Mouse (Mus musculus) midbrain, embryonic 10.5 days (tissue): ENCODE measurements around the gene Pum1. TPM values are rescaled to one million over a fixed set of nuclear protein-coding genes. Genes with fewer than 3 reads are reported as not detected.

Experiments used
- DNase-seq: peaks from one replicate; pipeline ENCODE4 v3.0.0-alpha.2; 2017; ENCODE audit warnings: low spot score
- H3K27ac ChIP-seq: fragments of 300-500 bp; sonication (generic); replicated peaks from 2 replicates; pipeline ENCODE4 v1.5.1; 2016; ENCODE audit warnings: mild to moderate bottlenecking
- H3K27me3 ChIP-seq: fragments of 300-500 bp; sonication (generic); 2 replicates; pipeline ENCODE4 v1.6.1; 2016; ENCODE audit warnings: low read depth, mild to moderate bottlenecking; ENCODE audit not compliant: poor library complexity, severe bottlenecking
- H3K36me3 ChIP-seq: fragments of 300-500 bp; sonication (generic); 2 replicates; pipeline ENCODE4 v1.6.1; 2016; ENCODE audit warnings: mild to moderate bottlenecking, moderate library complexity
- H3K4me1 ChIP-seq: fragments of 300-500 bp; sonication (generic); 2 replicates; pipeline ENCODE4 v1.6.1; 2016
- H3K4me3 ChIP-seq: fragments of 300-500 bp; sonication (generic); 2 replicates; pipeline ENCODE4 v1.5.1; 2016; ENCODE audit warnings: mild to moderate bottlenecking, moderate library complexity
- H3K9me3 ChIP-seq: fragments of 300-500 bp; sonication (generic); replicated peaks from 2 replicates; pipeline ENCODE4 v1.6.1; 2016; ENCODE audit warnings: mild to moderate bottlenecking
- WGBS: fragments of 180-500 bp; shearing (Covaris S2); methylation state at CpG from one replicate; pipeline ENCODE4 v1.1.7; 2016; 5-methylcytosine and 5-hydroxymethylcytosine counted together
- polyA plus RNA-seq: library from polyadenylated mRNA; unstranded; fragments of >200 nt; fragmentation: Nextera tagmentation; extraction: Ambion mirVana; gene quantifications from 2 replicates; pipeline ENCODE4 v1.2.1, GENCODE M21; 2016

Gene Pum1
- polyA plus RNA-seq, 1 experiment from 2014 or later = 117 TPM

DNA sequence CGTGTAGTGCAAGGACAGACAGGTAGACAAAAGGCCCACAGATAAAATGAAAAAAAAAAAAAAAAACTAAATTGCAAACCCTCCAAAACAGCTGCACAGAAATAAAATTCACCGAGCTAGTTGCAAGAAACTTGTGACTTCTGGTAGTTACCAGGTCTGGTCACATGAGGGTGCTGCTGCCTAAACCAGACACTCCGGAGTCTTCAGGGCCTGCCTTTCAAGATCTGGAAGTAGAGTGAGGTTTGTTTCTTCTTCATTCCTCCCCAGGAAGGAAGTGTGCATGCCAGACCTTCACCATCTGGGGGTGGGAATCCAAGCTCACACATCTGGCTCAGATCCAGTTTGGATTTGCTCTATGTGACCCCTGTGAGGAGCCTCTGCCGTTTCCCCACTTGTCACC, 121.6 kb downstream of the Pum1 start:
- DNase-seq = peak; percentile 43
- no peak overlapping the region for H3K4me3 ChIP-seq
- no peaks in the 10 kb centered on the region for H3K4me1 ChIP-seq
- H3K27ac ChIP-seq = no peak overlapping the region
- peaks cover 24% of the 10 kb centered on the region for H3K36me3 ChIP-seq
- 40% methylated on average over 4 of the region's 4 CpGs for WGBS
- no peaks in the 10 kb centered on the region for H3K27me3 ChIP-seq
- H3K9me3 ChIP-seq = no peaks in the 10 kb centered on the region

DNA sequence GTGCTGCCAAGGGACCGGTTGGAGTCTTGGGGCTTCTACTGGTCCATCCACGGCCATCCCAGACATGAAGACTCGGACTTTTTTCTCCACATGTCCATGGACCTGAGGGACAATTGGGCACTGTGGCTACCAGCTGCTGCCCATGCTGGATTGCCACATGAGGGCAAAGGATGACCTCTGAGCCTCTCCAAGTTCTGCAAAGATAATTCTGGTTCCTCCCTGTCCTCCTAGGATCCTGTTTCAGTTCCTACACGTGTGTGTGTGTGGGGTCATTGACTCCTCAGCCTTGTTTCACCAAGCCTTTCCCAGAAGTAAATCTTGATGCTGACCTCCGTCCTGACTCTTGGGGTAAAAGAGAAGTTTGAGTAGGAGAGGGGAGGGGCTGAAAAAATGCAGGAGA, 124.4 kb downstream of the Pum1 start:
- Histone ChIP-seq H3K27me3 (peaks cover 17% of the 10 kb centered on the region), H3K4me3 (no peak overlapping the region), H3K36me3 (no peaks in the 10 kb centered on the region), H3K4me1 (peaks cover 7% of the 10 kb centered on the region), H3K27ac (no peak overlapping the region), H3K9me3 (no peaks in the 10 kb centered on the region)
- 84% methylated on average over 5 of the region's 5 CpGs for WGBS
- DNase-seq = no peak

DNA sequence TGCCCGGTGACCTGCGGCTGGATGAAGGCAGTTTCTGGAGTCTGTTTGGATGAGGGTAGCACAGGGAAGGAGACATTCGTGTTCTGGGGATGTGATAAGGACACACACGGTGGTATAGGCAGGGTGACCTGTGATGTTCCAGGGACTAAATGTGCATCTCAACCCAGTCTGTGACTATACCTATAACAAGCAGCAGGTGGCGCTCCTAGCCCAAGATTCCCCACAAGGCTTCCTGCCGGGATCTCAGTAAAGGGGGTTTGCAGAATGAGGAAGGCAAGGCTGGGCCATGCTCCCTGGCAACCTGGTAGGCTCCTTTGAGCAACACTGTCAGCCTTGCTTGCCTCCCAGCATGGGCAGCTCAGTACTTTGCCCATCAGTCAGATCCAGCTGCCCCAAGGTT, 127.1 kb downstream of the Pum1 start:
- DNase-seq = peak; percentile 87
- Histone ChIP-seq H3K4me3 (no peak overlapping the region), H3K36me3 (no peaks in the 10 kb centered on the region), H3K27me3 (peaks cover 43% of the 10 kb centered on the region), H3K4me1 (peaks cover 28% of the 10 kb centered on the region), H3K9me3 (no peaks in the 10 kb centered on the region), H3K27ac (no peak overlapping the region)
- WGBS = 16% methylated on average over 6 of the region's 6 CpGs

DNA sequence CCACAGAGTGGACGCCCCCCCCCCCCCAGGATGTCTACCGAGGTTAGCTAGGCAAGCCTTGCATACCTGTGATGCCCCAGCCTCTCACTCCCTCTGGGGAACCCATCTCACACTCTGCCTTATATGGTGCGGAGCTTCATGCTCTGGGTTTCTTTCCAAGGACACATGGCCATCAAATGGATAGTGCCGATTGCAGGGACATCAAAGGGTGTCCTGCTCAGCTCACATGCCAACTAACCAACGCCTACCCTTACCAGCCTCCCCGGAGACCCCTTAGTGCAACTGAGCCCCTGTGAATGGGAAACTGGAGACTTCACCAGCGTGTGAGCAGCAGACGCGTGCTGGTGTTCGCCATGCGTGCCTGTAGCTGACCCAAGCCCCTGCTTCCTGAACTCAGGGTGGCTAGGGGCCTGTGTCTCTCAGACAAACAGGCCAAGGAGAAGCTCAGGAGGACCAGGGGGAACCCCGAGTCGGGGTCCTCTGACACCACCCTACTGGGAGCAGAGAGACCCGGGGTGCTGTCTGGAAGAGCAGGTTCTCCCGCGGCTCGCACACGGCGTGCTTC, 128.8 kb downstream of the Pum1 start:
- H3K36me3 ChIP-seq = no peaks in the 10 kb centered on the region
- H3K9me3 ChIP-seq = no peaks in the 10 kb centered on the region
- peaks cover 33% of the 10 kb centered on the region for H3K4me1 ChIP-seq
- peaks cover 50% of the 10 kb centered on the region for H3K27me3 ChIP-seq
- H3K4me3 ChIP-seq = peak overlapping the region; percentile 95
- WGBS = 9% methylated on average over 19 of the region's 19 CpGs
- H3K27ac ChIP-seq = peak overlapping the region; percentile 95
- DNase-seq = peak; percentile 59

DNA sequence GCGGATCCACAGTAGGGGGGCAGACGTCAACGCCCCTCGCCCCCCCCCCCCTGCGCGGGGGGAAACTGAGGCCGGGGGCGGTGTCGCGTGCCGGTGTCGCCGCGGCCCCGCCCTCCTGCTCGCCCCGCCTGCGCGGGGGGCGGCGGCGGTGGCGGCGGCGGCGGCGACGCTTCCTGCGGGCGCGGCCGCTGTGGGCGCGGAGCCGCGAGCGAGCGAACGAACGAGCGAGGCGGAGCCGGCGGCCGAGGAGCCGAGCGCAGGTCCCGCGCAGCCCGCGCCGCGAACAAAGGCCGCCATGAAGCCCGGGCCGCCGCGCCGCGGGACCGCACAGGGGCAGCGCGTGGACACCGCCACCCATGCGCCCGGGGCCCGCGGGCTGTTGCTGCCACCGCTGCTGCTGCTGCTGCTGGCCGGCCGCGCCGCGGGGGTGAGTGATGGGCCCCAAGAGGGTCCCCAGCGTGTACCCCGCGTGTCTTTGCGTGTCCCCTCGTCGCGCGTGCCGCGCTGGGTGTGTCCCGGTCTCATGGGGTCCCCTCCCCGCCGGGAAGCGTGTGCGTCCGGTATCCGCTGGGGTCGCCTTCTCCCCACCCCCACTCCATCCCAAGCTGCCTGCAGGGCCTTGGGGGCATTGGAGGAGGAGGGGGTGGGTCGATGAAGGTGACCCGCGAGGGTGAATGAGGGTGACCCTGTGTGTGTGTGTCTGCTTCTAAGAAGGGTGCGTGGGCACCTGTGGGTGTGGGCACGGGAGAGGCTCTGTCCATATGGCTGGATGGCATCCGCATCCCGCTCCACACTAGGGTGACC, 129.5 kb downstream of the Pum1 start, which contains the start of gene Sdc3:
Sdc3 (plus strand) TSS at position 162 of the 804 bp plus-strand sequence.
- Histone ChIP-seq H3K36me3 (no peaks in the 10 kb centered on the region), H3K27me3 (peaks cover 50% of the 10 kb centered on the region), H3K4me1 (peaks cover 40% of the 10 kb centered on the region), H3K9me3 (no peaks in the 10 kb centered on the region), H3K27ac (peak within 1 kb of the TSS; percentile 95), H3K4me3 (peak within 1 kb of the TSS; percentile 95)
- peak; percentile 46 for DNase-seq
- 3% methylated on average over 81 of the region's 99 CpGs for WGBS

DNA sequence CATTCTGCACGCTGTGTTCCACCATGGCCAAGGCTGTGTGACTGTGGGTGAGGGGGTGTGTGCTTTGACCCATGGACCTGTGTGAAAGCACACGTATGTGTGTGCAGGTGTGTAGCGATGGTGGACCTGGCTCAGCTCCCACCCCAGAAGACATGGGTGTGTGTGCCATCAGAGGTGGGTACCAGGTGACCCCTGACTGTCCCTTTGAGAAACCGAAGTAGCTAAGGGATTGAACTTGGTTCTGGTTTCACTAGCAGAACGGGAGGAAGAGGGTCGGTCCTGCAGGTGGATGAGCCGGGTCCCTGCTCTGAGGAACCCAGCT, 130.0 kb downstream of the Pum1 start:
- peak overlapping the region; percentile 95 for H3K4me3 ChIP-seq
- peaks cover 50% of the 10 kb centered on the region for H3K27me3 ChIP-seq
- peak overlapping the region; percentile 95 for H3K27ac ChIP-seq
- WGBS = 52% methylated on average over 7 of the region's 7 CpGs
- no peaks in the 10 kb centered on the region for H3K9me3 ChIP-seq
- H3K36me3 ChIP-seq = no peaks in the 10 kb centered on the region
- no peak for DNase-seq
- peaks cover 46% of the 10 kb centered on the region for H3K4me1 ChIP-seq

DNA sequence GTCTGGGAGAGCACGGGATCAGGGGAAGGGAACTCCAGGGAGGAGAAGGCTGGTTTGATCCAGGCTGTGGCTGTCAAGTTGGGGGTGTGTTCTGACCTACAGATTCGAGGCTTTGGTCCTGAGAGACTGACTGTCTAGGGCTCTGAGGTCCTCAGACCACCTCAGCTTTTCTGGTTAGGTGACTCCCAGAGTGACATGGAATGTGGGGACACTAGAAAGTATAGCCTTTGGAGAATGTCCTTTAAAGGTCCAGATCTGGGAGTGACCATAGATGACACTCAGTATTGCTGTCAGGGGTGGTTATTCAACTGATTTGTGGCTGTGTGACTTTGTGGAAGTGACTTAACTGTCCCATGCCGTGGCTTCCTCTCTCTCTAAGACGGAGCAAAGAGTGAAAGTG, 131.7 kb downstream of the Pum1 start:
- Histone ChIP-seq H3K36me3 (no peaks in the 10 kb centered on the region), H3K9me3 (no peaks in the 10 kb centered on the region), H3K27ac (no peak overlapping the region), H3K4me3 (no peak overlapping the region), H3K27me3 (peaks cover 50% of the 10 kb centered on the region), H3K4me1 (peaks cover 57% of the 10 kb centered on the region)
- no peak for DNase-seq
- WGBS = 66% methylated on average over 4 of the region's 4 CpGs

DNA sequence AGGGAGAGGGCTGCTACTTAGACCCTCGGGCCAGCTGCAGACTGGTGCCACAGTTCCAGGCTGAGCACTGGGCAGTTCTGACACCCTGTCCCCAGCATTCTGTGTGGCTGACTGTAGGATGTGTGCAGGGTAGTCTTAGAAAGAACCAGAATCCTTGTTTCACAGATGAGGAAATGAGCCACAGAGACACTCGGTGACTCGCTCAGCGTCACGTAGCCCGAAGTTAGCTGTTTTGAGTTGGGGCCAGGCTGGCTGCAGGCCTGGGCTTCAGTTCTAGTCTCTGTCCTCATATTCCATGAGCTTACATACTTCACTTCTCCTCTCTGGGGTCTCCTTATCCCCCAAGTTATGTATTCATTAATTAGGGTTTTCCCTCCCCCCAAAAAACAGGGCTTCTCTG, 132.8 kb downstream of the Pum1 start:
- H3K4me3 ChIP-seq = no peak overlapping the region

DNA sequence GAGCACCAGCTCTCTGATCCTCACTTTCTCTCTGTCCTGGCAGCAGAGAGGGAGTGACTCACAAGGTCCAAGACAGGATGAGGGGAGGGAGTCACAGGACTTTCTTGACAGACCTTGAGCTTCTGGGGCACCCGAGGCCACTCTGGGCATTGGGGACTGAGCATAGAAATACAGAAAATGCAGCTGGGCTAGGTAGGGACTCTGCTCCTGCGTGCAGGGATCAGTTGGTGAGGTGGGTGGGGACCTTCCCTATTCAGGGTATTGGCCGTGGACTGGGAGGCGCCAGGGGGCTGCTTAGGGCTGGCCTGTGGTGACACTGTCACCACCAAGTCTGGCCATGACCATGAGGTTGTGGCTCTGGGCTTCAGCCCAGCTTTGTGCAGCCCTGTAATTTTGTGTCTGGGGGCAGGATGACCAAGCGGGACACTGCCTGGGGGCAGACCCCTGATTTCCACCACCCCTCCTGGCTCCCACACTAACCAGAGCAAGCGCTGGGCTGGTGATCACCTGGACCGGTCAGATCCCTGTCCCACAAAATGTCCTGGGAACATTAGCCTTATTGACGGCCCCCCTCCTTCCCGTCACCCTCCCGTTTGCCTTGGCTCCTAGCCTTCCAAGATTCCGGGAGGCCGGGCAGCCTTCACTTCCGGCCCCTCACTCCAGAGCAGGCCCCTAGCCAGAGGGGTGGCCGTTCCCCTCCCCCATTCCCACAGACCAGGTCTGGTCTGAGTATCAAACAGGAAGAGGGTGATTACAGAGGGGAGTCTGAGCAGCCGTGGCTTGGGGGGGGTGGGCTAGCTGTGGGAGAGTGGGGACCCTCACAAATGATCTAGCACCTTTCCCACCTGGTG, 134.3 kb downstream of the Pum1 start:
- Histone ChIP-seq H3K27me3 (peaks cover 33% of the 10 kb centered on the region), H3K27ac (peak overlapping the region; percentile 55; the same call in 1 of the 2 replicates), H3K4me3 (0 out of 2 replicates have a peak overlapping the region, but pooled peaks have one; percentile 7), H3K36me3 (no peaks in the 10 kb centered on the region), H3K4me1 (peaks cover 72% of the 10 kb centered on the region), H3K9me3 (no peaks in the 10 kb centered on the region)
- WGBS = 45% methylated on average over 15 of the region's 15 CpGs
- DNase-seq = no peak

More for the DNA sequence above, 132.8 kb downstream of the Pum1 start:
- no peaks in the 10 kb centered on the region for H3K36me3 ChIP-seq
- 91% methylated on average over 6 of the region's 6 CpGs for WGBS
- H3K9me3 ChIP-seq = no peaks in the 10 kb centered on the region
- H3K27ac ChIP-seq = no peak overlapping the region
- peaks cover 46% of the 10 kb centered on the region for H3K27me3 ChIP-seq
- H3K4me1 ChIP-seq = peaks cover 65% of the 10 kb centered on the region
- no peak for DNase-seq

DNA sequence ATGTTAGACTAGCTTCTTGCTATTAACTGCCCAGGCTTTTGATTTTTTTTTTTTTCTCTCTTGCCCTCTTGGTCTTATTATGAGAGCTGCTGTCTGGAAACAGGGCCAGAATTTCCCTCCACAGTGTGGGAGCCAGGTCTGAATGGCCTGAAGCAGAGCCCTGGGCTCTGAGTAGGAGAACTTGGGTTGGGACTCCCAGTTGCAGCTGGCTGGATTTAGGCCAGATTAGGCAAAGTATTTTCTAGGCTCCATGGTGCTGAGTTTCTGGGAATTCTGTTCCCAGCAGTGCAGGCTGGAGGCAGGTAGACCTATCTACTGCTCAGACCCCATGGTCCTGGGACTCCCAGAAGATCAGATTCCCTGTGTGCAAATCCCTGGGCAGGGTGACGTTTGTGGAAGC, 135.3 kb downstream of the Pum1 start:
- Histone ChIP-seq H3K27me3 (peaks cover 25% of the 10 kb centered on the region), H3K4me1 (peaks cover 72% of the 10 kb centered on the region), H3K9me3 (no peaks in the 10 kb centered on the region), H3K36me3 (no peaks in the 10 kb centered on the region), H3K27ac (0 out of 2 replicates have a peak overlapping the region, but pooled peaks have one; percentile 33), H3K4me3 (no peak overlapping the region)
- DNase-seq = no peak
- WGBS = 69% methylated on average over 1 of the region's 1 CpGs

DNA sequence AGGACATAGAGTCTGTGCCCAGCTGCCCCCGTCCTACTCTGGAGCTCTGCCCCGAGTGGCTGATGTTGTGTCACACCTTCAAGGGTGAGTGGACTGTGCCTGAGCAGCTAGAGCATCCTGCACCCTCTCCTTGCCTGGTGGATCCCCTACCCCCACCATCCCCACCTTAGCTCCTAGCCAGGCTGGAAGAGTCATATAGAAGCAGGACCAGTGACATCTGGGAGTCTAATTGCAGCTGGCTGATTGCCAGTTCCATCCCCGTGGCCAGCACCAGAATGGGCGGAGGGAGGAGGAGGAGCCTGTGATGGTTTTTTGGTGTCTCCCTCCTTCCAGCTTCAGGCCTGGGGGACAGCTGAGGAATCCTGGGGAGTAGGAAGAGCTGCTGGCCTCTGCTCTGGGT, 136.0 kb downstream of the Pum1 start:
- DNase-seq = no peak
- peaks cover 18% of the 10 kb centered on the region for H3K27me3 ChIP-seq
- H3K27ac ChIP-seq = 0 out of 2 replicates have a peak overlapping the region, but pooled peaks have one; percentile 9
- H3K36me3 ChIP-seq = no peaks in the 10 kb centered on the region
- WGBS = 67% methylated on average over 4 of the region's 4 CpGs
- peaks cover 75% of the 10 kb centered on the region for H3K4me1 ChIP-seq
- no peaks in the 10 kb centered on the region for H3K9me3 ChIP-seq
- no peak overlapping the region for H3K4me3 ChIP-seq

DNA sequence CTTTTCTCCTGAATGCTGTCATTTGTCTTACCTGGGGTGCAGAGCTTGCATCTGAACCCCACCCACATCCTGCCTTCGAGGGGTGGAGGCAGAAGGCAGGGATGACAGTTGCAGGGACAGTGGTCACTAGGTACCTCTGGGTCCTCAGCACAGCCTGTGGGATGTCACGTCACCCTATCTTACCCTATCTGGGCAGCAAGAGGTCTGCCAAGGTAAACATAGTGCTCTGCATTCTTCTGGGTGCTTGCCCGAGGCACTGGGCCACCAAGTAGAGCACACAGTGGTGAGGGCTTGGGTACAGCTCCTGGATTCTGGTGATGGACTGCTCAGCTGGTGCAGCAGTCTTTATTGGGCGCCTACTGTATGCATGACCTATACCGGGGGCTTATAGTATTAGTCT, 136.5 kb downstream of the Pum1 start:
- no peak for DNase-seq
- WGBS = 82% methylated on average over 5 of the region's 5 CpGs
- Histone ChIP-seq H3K4me1 (peaks cover 75% of the 10 kb centered on the region), H3K27me3 (peaks cover 14% of the 10 kb centered on the region), H3K9me3 (no peaks in the 10 kb centered on the region), H3K4me3 (no peak overlapping the region), H3K36me3 (no peaks in the 10 kb centered on the region), H3K27ac (no peak overlapping the region)
